Mouse (Mus musculus) kidney, postnatal 36 days (tissue): ENCODE measurements around the gene Cyb5d1.

ENCODE experiments used
- DNase-seq, 2 experiments: peaks; one replicate each; pipeline ENCODE4 v3.0.0; 2021 to 2022; ENCODE audit warnings: mixed read lengths in 2 of 2

The Cyb5d1 gene

DNA sequence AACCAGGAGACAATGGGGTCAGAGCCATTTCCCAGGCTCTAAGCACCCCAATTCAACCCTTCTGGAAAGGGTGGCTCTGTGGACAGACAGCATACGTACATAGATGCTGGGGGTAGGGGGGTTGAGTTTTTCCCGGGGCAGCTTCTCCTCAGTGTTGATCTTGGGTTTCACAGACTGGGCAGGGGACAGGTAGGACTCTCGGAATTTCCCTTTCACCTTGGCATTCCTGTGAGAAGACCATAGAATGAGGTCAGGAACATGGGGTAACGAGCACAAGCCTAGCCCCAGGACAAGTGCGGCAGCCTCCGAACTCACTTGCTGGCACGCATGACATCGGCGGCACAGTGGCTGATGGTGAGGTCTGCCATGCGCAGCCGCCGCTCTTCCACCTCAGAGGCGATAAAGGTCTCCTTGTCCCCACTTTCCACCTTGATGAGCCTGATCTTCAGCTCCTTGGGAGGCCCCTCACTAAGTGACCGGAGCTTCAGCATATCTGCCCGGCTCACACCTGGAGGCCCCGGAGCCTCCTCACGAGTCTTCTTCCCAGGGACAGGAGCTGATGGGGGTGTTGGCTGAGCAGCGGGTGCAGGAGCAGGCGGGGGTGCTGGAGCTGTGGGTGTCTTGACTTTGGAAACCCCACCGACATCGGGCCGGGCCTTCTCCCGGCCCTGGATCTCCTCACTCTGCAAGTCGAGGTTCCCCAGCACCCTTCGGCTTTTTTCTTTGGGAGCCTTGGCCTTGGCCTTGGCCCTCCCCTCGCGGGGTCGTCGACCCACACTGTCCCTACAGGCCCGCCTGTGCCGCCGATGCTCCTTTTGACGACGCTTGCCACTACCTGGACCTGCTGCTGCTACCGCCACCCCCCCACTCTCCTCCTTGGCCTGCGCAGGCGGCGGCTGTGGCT lies 8.5 kb upstream of the Cyb5d1 start:
- no peak for DNase-seq

DNA sequence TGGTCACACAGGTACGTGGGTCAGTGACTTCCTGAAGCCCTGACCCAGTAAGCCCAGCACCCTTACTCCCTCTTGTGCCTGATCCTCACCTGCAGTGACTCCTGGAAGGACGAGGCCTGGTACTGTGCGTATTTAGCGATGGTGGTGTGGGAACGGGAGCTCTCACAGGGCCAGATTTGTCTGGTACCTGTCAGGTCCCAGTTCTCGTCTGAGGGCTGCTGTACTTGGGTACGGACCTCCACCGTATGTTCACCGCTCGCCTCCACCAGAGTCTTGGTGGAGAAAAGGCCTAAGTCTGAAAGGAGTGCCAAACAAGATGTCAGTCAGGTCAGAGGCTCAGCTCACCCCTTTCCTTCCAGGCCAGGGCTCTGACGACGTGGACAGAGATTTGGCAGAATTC lies 6.6 kb upstream of the Cyb5d1 start:
- DNase-seq: no peak

DNA sequence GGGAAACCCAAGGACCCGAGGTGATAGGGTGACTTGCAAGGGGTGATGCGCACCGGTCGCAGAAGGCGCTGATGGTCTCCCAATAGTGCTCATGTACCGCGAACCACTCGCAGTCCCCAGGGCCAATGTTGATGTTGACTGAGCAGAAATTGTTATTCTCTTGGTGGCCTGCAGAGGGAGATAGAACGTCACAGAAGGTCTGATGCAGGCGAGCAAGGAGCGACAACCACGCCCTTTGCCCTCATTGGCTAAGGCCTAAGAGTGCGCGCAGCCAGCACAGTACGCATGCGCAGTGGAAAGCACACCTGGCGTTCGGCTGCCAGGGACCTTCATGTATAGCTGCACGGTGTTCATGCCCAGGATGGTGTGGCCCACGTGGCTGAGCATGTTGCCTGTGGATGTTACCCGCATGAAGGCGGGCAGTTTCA lies 5.8 kb upstream of the Cyb5d1 start:
- peak; percentile 94 to 95 for DNase-seq

DNA sequence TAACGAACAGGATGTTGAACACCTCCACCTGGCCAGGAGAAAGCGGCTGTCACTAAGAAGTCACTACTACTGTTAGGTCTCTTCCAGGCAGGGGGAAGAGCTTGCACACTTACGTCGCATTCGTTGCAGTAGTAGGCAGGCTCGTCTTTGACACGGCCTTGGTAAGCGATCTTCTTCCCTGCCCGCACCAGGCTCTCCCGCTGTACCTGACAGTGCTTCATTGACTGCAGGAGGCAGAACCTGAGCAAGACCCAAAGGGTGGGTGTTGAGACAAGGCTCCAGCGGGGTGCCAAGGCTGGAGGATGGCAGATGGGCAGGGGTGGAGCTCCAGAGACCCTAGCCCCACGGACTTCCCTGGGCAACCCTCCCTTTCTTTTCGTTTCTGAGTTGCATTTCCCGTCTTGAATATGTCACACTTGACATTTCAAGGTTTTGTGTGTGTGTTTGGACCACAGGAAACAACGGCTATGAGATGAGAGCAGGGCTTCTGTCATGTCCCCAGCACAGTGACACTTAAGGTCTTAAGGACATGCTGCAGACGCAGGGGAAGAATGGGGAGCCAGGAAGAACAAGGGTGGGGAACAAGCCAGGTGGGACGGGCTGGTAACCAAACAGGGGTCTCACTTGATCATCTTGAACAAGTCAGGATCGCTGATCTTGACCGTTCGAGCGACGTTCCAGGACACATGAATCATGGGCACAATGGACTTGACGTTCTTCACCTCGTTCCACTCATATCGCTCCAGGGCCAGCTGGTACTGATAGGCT lies 4.8 kb upstream of the Cyb5d1 start:
- DNase-seq: no peak

DNA sequence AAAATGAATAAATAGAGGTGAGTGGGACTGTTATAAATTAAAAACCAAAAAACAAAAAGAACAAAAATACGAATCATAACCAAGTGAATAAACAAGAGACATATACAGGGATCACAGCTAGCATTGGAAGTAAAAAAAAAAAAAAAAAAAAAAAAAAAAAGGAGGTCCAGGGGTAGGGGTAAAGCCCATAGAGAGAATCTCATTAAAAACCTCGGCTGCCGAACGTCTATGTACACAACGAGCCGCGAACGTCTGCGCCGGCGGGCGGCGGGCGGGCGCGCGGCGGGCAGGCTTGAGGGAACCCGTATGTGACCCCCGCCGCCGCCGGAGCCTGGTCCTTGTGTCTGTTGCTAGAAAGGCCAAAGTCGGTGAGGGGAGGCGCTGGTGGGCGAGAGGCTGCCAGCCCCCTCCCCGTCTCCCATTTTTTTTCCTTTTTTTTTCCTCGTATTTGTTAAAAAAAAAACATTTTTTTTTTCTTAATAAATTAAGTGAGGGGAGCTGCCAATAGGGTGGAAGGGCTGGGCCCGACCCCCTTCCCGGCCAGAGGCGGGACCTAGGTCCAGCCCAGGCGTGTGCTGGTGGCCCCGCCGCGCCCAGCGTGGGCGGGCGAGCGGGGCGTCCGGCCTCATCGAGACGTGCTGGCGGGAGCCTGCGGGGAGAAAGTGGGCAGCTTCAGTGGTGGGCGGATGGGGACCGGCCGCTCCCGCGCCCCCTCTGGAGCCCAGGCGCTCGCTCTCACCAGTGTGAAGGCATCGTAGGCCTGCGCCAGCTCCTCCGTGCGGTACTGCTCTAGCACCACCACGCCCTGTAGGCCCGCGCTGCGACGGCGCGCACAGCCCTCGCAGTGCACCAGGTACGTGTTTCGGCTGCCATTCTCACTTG lies 4.0 kb upstream of the Cyb5d1 start:
- DNase-seq: peak in 1 of 2 experiments; percentile 52

DNA sequence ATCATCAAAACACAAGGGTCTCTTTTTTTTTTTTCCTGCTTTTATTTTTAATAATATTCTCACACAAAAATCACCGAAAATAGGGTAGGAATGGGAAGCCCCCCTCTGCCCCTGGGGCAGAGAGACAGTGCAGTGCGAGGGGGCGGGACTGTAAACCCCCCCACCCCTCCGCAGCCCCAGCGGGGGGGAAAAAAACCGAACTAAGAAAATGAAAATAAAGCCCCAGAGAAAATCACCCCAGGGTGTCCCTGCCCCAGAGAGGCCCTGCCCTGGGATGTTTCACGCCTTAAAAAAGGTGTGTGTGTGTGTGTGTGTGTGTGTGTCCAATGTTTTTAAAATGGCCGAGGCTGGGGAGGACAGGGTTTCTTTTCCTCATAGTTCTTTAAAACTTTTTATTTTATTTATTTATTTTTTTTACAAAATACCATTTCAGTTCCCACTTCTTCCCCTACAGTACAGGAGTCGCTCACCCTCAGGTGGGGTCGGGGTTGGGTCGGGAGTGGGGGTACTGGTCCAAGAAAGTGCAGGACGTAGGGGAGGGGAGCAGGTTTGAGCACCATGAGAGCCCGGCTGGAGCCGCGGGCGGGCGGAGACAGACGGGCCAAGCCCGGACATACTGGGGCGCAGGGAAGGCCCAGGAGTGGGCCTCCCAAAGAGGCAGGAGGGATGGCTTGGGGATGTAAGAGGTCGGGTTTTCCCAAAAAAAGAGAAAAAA lies 3.2 kb upstream of the Cyb5d1 start:
- peak in 1 of 2 experiments; percentile 16 for DNase-seq

DNA sequence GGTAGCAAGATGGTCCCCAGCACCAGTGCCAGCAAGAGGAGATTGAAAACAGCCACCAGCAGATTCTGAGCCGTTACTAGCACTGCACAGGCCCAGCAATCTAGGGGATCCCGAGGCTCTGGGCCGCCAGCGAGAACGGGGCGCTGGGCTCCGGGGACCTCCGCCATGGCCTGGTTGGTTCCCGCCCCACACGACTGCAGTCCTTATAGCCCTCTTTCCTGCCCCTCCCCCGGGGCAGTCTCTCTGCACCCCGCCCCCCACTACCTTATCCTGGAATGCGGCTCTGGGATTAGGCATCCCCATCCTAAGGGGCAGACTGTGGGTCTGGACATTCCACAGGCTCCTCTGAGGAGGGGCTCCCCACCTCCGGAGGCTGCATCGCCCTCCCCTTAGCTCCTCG lies 2.6 kb upstream of the Cyb5d1 start, which contains the start of gene Tmem88:
Gene Tmem88, minus strand, starts transcription at position 176 of the 400 bp plus-strand sequence.
- DNase-seq: peak; percentile 62 to 79

DNA sequence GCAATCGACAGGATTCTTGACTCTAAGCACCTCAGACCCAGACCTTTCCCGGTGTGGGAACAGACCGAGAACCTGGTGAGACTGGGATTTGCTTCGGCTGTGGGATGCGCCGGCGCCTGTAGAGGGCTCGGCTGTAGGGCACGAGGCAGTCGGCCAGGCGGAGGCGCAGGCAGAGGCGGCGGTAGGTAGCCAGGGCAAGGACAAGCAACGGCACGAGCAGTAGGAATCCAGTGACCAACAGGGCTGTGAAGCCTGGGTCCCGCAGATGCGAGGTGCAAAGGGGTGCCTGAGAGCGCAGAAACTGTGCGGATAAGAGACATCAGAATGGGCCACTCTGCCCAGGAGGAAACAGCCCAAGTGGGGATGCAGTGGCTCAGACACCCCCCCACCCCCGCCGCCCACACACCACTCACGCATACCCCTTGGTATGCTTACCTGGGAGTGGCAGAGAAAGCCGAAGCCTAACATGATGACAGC lies 2.2 kb upstream of the Cyb5d1 start:
- peak in 1 of 2 experiments; percentile 46 for DNase-seq

DNA sequence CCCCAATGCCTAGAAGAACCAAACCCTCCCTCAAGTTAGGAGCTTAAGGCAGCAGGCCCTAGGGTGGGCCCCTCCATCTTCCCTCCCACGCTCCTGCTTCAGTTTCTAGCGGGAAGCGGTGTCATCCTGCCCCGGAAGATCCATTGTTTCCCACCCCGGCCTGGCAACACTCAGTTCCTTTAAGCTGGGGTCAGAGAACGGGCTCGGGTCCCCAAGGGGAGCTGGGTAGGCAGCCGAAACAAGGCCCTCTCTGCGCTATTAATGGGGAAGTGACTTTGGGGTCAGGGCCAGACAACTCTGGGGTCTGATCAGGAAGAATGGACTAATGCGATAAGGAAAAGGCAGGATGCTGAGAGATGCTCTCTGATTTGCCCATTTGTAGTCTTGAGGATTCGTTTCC lies 1.3 kb upstream of the Cyb5d1 start:
- DNase-seq: peak; percentile 73 to 76

DNA sequence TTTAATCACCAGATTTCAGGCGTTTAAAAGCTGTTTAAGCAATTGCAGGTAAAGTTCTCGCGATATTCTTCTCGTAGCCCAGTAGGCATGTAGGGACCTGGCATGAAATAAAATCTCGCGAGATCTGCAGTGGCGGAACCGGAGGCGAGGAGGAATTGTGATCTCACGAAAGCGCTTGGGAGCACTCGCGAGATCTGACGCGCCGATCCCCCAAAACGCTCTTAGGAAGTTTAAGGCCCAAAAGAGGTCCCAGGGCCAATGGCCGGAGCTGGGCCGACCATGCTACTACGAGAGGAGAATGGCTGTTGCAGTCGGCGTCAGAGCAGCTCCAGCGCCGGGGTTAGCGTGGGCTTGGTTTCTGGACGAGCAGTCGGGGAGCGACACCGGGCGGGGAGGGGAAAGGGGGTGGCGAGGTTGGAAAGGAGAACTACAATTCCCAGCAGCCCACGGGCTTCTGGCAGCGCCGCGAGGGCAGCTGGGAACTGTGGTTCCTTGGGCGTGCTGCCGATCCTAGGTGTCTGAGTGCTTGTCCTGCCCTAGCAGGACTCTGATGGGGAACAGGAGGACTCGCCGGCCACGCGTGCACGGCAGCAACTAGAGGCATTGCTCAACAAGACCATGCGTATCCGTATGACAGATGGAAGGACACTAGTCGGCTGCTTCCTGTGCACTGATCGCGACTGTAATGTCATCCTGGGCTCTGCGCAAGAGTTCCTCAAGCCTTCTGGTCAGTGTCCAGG lies 373 bp upstream of the Cyb5d1 start:
- DNase-seq: peak; percentile 96 to 99

DNA sequence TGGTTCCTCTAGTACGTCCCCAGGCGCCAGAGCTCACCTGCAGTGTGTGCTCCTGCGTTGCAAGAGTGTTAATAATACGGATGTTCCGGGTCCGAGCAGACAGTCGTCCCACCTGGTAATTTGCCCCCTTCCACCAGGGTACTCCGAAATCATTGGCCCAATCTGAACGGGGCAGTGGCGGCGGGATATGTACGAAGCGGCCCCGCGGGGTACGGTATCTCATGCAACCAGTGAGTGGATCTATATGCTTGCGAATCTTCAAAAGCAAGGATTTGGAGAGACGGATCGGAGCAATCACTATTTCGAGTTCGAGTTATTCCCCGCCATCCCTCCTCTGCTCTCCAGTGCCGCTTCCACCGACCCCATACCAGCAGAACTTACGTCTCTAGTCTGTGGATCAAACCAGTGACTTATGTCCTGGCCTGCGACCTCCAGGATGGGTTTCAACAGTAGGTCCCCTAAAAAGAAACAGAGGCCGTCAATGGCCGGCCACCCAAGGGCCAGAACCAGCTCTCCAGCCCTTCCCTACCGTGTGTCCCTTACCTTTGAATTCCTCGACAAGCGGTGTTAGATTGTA lies 752 bp downstream of the Cyb5d1 start:
- DNase-seq: peak in 1 of 2 experiments; percentile 34

DNA sequence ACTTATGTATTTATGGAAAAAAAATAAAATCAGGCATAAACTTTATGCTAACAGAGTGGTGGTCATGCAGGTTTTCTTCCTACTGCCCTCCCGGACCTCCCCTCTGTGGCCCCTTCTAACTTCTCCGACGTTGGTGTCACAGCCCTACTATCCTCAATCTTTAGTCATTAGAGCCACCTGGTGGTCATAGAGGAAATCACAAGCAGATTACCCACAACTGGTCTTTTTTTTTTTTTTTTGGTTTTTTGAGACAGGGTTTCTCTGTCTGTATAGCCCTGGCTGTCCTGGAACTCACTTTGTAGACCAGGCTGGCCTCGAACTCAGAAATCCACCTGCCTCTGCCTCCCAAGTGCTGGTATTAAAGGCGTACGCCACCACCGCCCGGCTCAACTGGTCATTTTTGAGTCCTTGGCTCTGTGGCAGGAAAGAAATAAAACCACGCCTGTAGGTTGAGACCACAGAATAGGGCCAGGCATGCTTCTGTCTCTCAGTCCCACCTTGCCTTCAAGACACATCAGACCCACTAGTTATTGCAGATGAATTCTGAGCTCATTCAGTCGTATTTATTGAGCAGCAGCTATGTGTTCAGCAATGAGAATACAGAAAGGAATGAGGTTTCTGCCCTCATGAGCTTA lies 4.9 kb downstream of the Cyb5d1 start:
- DNase-seq: peak; percentile 81 to 84

DNA sequence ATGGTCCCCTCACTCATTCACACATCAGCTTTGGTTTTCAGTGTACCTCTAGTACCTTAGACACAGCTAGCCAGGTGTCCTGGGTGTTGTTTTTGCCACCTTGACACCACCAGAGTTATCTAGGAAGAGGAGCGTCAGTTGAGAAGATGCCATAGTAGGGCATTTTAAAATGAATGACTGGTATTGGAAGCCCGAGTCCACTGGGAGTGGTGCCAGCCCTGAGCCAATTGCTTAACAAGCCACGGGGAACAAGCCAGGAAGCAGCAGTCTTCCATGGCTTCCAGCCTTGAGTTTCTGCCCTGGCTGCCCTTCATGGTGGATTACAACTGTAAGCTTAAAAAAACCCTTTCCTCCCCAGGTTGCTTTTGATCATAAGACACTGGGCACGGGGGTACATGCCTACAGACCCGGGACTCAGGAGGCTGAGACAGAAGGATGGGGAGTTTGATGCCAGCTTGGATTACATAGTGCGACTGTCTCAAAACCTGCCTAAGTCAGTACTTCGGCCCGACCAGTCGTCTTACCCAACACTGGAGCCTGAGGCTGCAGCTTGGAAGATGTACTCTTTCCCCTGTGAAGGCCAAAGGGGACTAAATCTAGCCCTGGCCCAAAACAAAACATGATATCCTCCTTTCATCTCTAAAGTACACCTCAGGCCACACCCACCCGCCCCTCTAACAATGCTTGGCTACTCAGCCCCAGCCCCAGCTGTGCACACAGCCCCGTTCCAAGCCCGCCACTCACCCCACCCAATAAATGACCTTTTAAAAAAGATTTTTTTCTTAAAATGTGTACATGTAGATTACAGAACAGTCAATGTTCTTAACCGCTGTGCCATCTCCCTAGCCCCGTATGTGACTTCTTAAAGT lies 5.7 kb downstream of the Cyb5d1 start:
- peak; percentile 71 to 82 for DNase-seq

DNA sequence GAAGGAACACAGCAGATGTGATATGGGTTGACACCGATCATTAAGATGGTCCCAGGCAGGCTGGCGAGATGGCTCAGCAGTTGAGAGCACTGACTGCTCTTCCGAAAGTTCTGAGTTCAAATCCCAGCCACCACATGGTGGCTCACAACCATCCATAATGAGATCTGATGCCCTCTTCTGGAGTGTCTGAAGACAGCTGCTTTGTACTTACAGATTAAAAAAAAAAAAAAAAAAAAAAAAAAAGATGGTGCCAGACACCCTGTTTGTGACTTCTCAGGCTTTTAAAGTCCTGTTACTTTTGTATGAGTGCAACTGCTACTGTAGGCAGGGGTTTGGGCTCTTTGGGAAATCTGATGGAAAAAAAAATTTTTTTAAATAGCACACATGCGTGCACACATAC lies 6.8 kb downstream of the Cyb5d1 start:
- no peak for DNase-seq

DNA sequence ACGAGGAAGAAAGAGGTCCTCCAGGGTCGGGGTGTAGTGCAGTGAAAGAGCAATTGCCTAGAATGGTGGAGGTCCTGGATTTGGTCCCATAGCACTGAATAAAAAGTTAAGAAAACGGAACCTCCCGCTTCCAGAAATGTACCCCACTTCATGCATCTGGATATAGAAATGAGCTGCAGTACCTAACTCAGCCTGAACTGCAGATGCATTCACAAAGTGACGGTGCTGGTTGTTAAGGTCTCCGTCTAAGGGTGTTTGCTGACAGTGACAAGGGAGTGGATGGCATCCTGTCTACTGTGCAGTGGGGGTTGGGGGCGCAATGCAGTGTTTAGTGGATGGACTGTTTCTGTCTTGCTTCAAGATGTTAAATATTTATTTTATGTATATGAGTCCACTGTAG lies 8.7 kb downstream of the Cyb5d1 start:
- DNase-seq: no peak

DNA sequence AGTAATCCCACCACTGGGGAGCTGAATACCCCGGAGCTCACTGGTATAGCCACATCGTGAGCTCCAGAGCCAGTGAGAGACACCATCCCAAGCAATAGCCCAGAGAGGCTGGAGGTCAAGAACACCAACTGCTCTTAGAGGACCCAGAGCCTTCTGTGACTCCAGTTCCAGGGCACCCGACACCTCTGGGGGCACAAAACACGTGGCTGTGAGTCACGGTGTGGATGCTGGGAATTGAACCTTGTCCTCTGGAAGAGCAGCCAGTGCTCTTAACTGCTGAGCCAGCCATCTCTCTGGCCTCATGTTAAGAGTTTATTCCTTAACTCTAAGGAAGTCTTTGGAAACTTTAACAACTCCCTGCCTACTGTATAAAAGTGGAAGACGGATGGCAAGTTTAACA lies 10.5 kb downstream of the Cyb5d1 start:
- DNase-seq: peak; percentile 80 to 90

DNA sequence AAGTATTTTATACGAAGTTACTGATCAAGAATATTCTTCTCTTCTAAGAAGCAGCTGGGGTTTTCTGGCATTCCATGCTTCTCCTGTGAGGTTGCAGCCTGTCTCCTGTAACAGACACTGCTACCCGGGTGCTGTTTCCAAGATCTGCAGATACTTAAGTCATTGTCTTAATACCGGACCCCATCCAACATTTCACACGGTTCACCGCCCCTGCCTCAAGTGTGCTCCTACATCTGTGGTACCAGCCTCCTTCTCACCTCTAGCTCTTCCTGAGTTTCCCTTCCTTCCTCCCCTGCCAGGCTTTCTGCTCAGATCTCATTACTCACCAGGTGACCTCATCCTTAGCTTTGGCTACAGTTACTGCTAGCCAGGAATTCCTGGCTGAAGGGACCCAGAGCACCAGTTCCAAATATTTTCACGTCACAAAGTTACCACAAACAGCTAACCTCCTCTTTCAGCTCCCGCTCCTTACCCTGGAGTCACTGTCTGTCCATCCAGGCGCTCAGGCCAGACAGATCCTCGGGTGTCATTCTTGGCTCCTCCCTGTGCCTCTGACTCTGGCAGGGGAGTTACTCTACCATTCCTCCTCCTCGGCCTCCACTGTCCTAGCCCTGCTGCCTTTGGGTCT lies 12.8 kb downstream of the Cyb5d1 start:
- peak in 1 of 2 experiments; percentile 33 for DNase-seq

DNA sequence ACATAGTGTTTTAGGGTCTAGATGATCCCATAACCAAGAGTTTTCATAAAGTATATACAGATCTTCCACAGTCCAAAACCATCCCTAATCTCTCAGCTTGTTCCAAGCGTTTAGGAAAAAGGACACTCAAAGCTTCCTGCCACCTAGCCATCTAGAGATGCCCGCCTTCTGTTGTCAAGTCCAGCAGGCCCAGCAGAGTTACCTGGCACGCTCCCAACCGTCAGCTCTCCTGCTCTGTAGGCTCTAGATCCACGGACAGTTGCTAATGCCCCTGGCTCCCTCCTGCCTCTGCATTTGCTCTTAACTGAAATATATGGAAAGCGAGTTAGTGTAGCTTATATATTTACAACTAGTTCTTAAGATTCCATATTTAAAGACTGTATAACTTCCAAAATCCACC lies 14.1 kb downstream of the Cyb5d1 start:
- peak; percentile 57 to 75 for DNase-seq

DNA sequence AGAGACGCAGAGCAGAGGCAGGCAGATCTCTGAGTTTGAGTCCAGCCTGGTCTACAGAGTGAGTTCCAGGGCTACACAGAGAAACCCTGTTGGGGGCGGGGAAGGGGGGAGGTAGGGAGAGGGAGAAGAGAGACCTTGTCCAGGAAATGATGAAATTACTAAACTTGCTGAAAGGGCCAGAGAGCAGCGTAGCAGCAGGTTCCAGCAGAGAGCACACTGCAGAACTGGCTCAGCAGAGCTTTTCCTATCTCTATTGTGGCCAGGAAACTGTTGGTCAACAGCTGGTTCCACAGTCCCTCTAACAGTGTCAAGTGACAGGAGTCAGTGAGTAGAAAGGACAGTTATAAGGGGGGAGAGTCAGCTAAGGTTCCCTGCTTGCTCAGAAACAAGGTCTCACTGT lies 15.8 kb downstream of the Cyb5d1 start:
- DNase-seq: peak in 1 of 2 experiments; percentile 14
